Mouse (Mus musculus): ENCODE data around the gene Micu2.

Gene Micu2

DNA sequence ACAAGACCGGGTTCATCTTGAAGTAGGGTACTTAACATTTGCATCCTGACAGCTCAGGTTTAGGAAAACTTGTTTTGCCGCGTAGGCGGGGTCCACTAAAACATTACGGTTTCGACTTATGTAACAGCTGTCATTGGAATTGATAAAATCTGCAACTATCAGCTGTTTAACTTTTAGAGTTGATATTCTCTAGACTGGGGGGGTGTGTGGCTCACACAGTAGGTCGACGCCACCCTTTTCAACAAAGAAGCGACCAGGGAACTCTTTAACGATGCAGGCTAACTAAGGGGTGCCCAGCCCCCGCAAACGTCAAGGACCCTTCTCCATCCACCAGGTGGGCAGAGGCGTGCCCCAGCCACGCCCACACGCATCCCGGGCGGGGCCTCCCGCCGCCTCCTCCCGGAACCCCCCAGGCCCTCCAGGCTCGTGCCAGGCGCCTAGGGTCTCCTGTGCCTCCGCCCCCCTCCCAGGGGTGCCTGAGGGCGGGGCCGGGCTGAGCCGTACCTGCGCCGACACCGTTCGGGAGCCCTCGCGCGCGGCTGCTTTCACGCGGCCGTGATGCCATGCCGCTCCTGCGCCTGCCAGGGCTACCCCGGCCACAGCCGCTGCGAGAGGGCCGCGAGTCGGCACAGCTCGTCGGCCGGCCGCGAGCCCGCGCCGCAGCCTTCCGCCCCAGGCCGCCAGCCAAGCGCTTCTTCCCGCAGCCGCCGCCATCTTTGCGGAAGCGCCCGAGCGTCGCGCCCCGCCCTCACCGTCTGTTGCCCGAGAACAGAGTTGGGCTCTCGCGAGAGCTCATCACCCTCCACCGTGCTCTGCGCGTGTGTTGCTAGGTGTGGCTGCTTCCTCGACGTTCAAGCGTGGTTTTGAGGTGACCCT is at the start of gene Micu2:
Micu2 (minus strand) TSS at position 737 of the 876 bp plus-strand sequence.
- peak; percentile 70 for DNase-seq (ENCODE audit: low spot score)

DNA sequence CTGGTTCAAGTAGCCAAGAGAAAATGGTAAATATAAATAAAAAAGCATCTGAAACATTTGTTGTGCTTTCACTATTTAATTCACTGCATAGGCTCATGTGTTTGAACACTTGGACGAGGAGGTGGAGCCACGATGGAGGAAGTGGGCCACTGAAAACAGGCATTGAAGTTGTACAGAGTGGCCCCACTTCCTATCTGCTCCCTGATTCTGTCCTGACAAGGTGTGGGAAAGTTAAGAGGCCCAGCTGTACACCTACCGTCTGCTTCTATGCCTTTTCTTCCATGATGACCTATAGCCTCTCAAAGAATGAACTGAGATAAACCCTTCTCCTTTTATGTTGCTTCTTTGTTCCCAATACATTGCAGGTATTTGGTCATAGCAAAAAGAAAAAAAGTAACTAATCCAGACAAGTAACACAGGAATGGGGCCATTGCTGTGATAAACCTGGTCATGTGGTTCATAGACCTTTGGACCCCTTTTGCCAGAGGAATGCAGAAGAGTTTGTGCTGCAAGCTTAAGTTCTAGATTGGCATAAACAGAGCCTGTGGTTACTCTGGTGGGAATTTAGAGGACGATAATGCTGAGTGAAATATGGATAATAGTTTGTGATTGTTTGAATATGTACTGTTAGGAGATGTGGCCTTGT is 47.7 kb upstream of the Micu2 start:
- no peak for DNase-seq (ENCODE audit: low spot score)

DNA sequence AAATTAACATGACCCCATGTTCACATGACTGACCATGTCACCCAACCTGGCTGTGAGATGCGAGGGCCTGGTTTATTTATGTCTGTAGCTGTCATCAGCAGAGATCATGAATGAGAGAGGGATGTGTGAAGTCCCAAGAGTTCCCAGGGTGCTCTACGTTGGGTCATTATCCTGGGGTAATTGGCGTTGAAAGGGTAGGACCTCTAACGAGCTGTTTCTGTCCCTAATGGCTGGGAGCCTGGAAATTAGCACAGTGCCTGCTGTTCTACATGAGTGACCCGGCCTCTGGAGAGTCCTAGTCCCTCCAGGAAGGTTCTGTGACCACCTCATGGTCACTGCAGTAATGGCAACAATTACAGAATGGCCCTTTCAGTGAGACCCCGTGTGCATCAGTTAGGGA is 37.1 kb upstream of the Micu2 start:
- DNase-seq (ENCODE audit: low spot score), result no peak

DNA sequence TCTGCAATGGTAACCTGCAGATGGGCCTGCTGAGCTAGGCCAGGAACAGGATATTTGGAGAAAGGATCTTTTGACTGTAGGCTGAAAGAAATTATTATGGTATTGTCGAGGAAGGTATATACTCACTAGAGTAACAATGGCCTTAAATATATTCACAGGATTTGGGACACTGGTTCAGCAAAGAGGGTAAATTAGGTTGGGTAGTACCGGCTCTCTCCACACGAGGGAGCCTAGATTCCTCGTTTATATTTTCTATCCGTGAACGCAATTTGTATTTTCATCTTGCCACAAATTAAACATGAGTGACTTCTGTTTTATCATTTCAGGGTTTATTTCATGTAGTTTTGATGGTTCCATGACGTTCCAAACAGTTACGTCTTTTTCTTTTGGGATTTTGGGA is 35.5 kb upstream of the Micu2 start:
- peak; percentile 23 for DNase-seq (ENCODE audit: low spot score)

DNA sequence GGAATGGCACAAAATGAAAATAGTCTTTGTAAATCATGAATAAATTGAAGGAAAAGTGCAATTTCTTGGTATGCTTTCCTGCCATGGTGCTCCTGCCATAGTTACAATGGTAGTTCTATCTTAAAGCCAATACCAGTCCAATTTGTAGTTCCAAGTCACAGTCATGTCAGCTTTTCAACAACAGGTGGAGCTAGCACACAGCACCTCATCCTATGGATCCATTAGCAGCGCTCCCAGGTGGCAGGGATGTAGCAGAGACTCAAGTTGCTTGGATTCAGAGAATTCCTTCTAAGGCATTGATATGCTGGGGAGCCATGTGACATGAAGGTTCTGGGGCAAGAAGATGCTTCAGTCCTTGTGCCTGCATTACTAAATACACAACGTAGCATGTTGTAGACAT is 19.8 kb upstream of the Micu2 start:
- no peak for DNase-seq (ENCODE audit: low spot score)

DNA sequence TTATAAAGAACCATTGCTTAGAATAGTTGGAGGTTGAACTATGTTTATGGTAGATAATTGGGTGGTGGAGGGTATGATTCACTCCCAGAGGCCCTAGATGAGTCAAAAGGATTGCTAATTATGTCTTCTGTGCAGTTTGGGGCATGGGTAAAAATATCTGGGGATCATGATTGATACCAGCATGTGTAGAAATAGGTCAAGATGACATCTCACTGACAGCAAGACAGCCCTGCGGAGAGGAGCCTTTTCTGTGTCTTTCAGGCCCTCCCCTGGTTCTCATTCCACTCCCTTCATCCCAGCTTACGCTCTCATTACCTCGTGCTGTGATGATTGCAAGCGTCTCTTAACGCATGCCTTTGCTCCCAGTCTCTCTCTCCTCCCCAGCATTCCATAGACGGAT is 4.8 kb upstream of the Micu2 start:
- no peak for DNase-seq (ENCODE audit: low spot score)

DNA sequence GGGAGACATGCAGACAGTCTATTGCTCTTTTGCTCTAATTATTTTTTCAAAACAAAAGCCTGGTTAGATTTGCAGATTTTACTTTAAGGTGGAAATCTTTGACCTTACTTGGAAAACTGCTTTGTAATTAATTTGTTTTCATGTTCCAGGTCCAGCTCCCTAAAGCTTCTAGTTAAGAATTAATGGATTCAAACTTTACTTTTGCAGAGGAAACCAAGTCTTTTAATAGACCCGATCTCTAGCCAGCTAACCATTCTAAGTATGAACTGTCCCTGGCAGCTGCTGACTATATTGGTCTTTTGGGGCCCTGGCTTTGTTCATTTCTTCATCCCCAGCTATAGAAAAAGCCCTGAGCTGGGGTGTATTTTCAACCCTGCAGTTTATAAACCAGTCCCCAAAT is 3.1 kb upstream of the Micu2 start:
- DNase-seq (ENCODE audit: low spot score), result no peak

DNA sequence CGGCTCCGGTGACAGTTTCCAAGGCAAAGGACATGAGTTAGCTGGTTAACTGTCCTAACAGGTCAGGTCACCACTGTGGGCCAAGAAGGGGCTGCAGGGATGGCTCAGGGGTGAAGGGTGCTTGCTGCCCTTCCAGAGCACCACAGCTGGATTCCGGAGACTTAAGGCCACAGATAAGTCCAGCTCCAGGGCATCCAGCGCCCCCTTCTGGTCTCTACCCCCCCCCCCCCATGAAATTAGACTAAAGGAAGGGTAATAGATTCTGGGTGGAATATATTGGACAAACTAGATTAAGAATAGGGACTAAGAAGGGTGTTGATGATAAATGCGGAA is 306 bp upstream of the Micu2 start:
- no peak for DNase-seq (ENCODE audit: low spot score)

DNA sequence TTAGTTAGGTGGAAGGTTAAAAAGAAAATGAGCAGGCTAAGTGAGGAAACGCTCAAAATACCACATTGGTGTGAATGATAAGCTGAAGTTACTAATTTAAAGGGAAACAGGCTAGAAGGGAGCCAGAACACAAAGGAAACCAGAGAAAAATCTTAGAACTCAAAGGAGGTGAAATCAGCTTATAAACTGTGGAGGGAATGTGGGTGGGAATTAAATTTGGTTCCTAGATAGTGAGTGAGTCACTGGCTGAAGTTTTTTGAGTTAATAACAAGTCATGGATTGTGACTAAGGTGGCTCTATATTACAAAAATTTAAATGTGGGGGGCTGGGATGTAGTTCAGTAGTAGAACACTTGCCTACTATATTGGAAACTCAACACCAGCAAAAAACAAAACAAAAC is 1.6 kb downstream of the Micu2 start:
- no peak for DNase-seq (ENCODE audit: low spot score)

DNA sequence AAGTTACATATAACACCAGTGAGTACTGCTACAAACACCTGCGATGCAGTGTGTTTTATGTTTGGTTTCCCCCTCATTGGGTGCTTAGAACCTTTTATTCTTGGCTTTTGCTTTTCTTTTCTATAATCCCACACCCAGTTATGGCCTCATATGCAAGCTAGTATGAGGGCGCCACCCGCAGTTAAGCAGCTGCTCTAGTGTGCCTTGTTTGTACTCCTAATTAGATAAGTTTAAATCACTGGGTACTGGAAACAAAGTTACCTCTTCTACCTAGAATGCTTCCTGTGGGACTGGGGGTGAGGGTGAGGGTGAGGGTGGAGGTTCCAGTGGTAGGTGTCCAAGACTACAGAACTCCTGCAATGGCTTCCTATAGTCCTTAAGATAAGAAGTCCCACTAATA is 2.9 kb downstream of the Micu2 start:
- DNase-seq (ENCODE audit: low spot score), result no peak

DNA sequence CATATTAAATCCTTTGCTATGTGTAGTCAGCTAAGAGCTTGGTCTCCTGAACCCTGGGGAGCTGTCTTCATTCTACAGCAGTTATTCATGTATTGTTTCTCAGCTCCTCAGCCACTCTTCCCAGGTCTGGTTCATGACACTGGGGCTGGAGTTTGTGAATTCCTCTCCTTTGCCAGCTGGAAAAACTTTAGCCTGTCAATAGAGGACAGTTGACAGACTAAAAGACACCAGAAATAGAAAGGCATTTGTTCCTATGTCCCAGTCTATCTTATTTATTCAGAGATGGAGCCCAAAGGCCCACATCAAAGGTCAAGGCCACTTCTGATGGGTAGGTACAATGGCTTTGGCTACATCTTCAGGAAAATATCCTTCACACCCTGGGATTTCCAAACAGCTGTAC is 7.3 kb downstream of the Micu2 start:
- no peak for DNase-seq (ENCODE audit: low spot score)

DNA sequence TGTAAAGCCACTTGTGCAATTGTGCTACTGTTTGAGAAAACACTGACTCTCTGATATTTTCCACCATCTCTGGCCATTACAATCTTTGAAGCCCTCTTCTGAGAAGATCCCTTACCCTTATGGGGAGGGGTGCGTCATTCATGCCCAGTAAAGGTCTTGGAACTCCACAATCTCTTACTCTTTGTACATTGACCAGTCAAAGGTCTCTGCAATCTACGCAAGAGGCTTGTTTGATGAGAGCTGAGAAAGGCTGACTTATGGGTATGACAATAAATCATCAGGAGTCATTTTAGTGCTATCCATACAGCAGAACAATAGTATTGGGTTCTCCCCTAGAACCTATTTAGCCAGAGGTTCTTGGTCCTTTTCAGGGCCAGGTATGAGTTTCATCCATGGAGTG is 9.9 kb downstream of the Micu2 start:
- DNase-seq (ENCODE audit: low spot score), result no peak

DNA sequence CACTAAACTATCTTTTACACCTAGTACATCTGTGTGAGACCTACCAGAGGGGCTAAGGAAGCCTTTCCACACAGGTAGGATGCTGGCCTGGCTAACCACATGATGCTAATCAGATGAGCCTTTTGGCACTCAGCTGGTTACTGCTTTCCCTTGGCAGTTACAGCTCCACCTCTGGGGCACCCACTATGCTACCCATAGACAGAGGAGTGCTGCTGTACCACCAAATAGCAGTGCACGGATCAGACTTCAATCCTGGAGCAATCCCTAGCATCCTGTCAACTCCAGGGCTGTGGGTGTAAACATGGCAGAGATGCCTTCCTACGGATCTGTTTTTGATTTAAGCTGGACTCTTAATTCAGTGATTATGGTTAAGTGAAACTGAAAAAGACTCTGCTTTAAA is 13.3 kb downstream of the Micu2 start:
- DNase-seq (ENCODE audit: low spot score), result no peak

DNA sequence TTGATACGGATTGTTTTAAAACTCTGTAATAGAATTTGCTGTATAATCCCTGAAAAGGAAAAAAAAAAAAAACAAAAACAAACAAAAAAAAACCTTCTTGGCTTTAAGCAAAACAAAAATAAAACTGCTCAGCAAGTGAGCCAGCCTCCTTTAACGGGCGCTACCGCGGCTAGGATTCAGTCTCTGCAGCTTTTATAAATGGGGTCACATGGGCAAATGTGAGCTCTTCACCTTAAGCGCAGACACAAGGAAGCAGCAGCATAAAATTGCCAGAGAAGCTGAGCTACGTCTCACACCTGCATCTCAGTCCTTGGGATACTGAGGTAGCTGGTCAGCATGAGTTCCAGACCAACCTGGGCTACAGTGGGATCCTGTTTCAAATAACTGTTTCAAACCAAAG is 16.6 kb downstream of the Micu2 start:
- DNase-seq (ENCODE audit: low spot score), result no peak

DNA sequence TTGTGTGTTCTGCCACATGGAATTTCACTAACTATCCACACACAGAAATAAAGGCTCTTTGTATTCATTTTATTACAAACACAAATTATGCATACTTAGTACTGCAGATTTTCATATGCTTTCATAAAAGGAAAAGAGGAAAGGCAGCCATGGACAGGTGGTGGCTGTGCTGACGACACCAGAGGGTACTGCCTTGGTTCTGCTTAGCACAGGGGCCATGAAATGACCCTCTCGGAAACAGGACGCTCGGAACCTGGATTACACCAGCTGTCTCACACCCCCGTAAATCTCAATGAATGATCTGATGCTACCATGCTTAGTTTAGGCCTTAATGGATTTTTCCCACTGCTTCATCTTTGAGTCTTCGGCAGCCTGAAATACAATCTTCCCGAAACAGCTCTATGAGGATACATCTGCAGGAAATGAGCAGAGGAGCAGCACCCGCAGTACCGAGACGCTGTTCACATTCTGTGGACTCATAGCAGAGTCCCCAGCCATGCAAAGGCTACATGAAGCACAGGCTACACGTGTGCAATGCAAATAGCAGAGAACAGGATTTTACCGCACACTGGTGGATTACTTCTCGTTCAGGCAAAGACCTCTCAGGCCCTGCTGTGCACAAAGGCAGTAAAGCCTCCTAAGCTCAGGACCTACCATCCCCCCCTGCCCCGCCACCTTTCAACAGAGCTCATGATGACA is 17.2 kb downstream of the Micu2 start:
- DNase-seq (ENCODE audit: low spot score), result no peak

DNA sequence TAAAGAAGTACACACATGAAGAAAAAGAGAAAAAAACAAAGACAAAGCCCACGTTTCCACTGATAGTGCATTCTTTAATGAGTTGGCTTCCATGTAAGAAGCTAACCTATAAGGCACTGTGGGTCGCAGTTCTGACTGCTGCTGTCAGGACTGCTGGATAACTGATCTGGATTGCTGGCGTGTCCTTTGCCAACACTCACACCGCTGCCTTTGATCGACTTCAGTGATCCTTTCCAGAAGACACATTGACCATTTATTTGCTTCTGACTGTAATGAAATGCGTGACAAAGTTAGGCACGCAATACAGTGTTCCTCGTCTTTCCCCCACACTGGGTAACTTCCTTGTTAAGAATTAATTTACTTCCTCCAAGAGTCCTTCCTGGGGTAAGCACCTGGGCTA is 18.3 kb downstream of the Micu2 start:
- no peak for DNase-seq (ENCODE audit: low spot score)

DNA sequence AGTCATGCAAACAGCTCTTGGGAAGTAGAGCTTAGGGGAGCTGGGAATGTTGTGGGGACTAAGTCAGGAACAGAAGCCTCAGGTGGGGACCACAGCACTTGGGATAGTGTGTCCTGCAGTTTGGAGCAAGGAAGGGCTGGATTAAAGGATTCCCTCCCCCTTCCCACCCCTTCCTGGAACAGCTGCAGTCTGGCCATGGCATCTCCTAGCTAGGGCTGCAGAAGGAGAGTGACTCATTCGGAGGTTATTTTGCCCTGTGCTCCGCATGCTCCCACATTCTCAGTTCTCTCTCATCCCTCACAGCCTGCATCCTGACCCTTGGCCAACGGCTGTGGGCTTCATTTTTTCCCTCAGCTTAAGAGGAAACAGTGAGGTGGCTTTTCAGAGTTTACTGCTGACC is 18.9 kb downstream of the Micu2 start:
- no peak for DNase-seq (ENCODE audit: low spot score)

DNA sequence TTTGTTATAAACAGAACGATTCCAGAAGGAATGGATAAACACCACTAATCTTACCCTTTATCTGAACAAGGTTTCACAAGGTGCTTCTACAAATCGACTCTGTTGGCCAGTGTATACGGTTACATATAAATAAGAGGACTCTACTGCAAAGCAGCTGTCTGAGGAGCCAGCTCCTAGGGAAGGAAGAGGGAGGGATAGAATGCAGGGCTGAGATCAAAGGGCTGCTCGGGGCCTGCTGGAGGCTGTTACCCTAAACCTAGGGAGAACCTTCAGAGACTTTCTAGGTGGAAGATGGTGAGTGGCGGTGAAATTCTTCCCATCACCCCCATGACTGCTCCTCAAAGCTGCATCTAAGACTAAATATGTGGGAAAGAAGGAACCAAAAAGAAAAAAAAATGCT is 20.9 kb downstream of the Micu2 start:
- no peak for DNase-seq (ENCODE audit: low spot score)

DNA sequence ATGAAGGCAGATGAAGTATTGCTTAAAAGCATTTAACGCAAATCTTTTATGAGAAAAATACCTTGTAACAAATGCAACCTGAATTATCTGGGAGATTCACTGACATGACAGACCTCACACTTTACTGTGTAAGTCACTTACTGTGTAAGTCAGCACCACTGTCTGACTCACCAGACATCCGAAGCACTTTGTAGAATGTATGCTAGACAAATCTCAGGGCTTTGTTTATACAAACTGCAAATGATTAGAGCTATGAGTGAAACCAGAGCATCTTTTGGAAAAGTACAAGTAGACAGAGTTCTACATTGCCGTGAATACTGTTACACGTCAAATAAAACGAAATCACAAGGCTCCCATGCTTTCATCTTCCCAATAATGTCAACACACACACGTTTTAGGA is 23.4 kb downstream of the Micu2 start:
- DNase-seq (ENCODE audit: low spot score), result no peak

DNA sequence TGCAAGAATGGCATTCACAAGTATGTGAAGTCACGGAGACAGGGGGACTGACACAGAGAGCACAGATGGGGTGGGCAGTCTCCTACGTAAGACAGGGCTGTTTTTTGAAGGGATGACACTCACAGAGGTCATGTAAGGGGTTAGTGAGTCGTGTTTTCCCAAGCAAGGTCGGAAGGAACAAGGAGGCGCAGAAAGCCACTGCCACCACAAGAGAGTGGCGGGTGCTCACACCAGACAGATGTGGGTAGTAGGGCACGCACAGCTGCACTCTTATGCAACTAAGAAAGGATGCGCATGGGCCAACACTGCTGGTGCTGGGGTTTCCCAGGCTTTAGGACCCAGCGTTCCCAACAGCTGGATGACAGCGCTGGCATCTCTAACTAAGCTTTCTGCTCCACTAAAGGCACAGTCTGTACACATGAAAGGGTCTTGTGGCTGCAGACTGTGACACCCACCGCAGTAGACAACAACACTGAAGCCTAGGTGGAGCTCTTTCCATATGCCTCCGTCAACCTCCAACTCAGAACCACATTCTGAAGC is 27.0 kb downstream of the Micu2 start:
- no peak for DNase-seq (ENCODE audit: low spot score)

DNA sequence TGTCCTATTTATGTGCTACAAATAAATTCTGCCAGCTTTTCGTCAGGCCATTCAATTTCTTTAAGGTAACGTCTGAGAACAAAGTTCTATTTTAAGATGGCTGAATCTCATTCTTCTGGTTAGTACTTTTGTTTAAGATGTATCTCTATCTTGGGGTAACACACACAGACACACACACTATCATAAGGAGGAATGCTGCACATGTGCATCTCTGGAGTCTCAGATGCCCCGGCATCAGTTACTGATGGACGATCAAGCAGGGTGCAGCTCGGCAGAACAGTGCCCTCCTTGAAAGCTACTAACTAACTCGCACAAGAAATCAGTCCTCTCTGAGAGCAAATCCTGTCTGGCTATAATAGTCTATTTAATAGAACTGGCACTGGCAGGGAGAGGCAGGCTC is 30.2 kb downstream of the Micu2 start:
- no peak for DNase-seq (ENCODE audit: low spot score)

DNA sequence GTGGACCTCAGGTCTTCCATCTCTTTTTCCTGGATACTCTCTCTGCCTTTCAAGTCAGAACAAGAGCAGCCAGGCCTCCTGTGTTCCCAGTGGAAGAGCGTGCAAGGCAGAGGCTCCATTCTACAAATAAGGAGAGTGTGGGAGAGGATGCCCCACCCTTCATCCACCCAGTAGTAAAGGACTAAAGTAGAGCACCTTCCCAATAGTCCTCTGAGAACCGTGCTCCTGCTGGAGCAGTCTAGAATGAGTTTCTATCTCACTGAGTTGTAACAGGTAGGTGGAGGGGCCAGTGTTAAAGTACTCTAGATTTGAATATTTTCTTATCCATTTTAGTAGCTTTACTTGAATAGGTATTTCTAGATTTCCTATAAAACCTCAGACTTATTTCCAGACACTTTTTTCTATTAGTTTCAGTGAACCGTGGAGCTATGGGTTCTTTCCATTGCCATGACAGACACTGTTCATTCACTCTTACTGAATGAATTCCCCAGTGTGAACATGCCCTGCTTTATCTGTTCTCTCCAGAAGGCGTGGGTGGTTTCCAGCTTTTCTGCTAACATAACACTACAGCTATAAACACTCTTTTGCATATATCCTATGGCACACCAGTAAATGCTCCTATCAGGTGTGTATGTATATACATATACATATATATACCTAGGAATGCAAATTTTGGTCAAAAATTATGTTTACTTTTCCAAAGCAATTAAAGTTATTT is 31.8 kb downstream of the Micu2 start:
- DNase-seq (ENCODE audit: low spot score), result no peak

Measured in left cerebral cortex, adult 11 months (tissue).